Mouse (Mus musculus) brain, adult 2 months (tissue): ENCODE measurements at regions not wholly inside any gene's neighbourhood (a gene's known extent, or its start where the extent isn't known, plus 50 kb on each side); places are given as distances from the start of the nearest gene placed in this dataset.

ENCODE experiments used
- DNase-seq: peaks from one replicate; pipeline ENCODE4 v3.0.0; 2011; ENCODE audit warnings: low read depth, low spot score

GRCm38 (mm10) chr10:124603061-124603460 lies 786.2 kb downstream of the Slc16a7 start:
- peak; percentile 55 for DNase-seq

GRCm38 (mm10) chr10:124570746-124571145 lies 818.5 kb downstream of the Slc16a7 start:
- DNase-seq: peak; percentile 74

DNA sequence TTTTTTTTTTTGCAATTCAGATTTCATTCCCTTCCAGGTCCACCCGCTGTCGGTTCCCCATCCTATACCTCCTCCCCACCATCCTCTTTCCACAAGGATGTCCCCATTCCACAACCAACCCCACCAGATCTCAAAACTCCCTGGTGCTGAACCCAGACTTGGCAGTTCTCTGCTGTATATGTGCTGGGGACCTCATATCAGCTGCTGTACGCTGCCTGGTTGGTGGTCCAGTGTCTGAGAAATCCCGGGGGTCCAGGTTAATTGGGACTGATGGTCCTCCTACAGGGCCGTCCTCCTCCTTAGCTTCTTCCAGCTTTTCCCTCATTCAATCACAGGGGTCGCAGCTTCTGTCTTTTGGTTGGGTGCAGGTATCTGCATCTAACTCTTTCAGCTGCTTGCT lies 825.6 kb downstream of the Slc16a7 start:
- DNase-seq: no peak

- no peak for DNase-seq
These were observed 861.1 kb downstream of the Slc16a7 start for GRCm38 (mm10) chr10:124528175-124528574.
